Mouse (Mus musculus): ENCODE measurements around the gene Cipc.

Gene Cipc

DNA sequence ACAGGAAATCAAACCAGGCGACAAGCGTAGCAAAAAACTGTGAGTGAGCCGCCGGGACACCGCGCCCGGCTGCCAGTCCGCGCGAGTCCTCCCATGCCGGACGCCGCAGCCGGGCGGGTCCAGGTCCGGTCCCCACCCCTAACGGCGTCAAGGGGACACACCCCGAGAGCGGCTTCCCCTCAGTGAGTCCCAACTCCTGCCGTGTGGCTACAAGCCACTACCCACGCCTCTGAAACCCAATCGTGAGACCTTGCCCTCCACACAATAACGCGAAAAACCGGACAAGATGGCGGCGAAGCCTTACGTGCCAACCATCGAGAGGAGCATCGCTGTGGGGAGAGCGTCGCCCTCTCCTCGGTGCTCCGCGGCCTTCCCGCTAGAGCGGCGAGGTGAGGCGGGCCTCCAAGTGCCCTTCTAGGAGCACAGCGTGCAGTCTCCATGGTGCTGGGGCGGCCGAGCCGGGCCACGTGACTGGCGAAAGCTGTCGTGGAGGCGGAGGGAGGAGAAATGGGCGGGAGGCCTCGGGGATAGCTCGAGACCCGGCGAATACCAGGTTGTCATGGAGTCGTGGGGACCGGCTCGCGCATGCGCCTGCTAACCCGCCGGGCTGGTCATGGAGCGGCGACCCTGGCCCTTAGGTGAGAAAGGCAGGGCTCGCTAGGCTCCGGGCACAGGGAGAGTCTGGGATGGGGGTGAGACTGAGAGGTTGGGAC is at the start of gene Cipc:
Gene Cipc (plus strand): TSS at position 182 of the 713 bp plus-strand sequence.
- peak; percentile 83 for DNase-seq (ENCODE audit: extremely low read depth, low read depth, low spot score)

DNA sequence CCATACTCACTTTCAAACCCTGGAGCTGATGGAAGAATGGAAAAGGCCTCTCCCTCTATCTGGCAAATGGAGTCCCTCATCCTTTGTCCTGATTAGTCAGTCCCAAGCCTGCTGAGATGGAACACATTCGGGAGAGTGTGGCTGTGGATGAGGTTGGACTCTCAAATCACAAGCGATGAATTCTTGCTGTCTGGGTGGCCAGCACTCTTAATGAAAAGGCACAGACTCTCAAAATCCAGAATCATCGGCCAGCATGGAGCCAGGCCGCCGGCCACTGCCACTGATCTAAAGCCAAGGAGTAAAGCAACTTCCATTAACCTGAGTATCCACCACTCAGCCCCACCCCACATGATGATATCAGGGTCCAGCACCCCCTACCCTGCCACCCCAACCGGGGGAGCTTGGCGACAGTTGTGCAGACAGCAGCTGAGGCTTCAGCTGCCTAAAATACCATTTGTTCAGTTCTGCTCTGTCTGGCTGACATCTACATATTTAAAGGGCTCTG is 49.0 kb upstream of the Cipc start:
- no peak for DNase-seq (ENCODE audit: extremely low read depth, low read depth, low spot score)

DNA sequence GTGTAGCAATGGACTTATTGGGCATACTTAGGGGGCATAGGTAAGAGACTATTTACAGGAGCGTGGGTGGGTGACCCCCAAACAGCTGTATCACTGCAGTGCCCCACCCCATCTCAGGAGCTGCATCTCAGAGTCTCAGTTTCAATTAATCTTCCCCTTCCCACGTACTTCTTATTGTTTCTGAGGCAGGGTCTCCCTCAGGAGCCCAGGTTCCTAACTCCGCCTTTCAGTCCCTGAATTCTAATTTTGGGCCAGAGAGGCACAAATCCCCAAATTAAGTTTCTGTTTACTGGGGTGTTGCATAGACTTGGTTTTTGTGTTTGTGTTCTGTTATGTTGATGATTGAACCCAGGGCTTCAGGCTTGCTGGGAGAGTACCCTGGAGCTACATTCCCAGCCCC is 48.4 kb upstream of the Cipc start:
- DNase-seq (ENCODE audit: extremely low read depth, low read depth, low spot score) = no peak

DNA sequence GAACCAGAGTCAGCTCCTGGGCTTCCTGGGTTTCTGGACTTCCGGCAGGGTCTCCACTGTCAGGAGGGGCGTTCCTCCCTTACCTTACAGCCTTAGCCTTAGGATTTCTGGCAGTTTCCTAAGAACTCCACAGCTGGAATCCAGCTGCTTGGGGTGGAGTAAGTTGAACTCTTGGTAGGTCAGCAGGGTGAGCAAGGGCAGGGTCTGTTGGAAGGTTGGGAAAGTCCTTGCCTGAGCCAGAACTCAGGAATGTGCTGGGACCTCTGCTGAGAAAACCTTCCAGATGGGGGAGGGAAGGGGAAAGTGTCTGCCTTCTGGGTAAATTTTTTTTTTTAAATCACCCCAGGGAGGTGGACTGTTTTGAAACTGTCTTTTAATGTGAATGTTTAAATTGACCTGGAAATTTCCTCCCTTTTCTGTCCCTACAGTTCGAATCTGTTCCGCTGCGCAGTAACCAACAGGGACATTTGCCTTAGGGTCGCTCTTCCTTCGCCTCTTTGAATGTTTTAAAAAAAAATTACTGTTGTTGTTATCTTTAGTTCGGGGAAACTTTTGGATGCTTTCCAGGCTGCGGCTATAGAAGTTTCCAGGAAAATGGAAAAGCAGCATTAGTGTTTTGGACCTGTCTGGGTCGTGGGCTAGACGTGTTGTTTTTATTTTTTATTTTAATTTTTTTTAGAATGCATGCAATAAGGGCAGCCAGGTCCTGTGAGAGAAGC is 47.2 kb upstream of the Cipc start:
- DNase-seq (ENCODE audit: extremely low read depth, low read depth, low spot score) = no peak

DNA sequence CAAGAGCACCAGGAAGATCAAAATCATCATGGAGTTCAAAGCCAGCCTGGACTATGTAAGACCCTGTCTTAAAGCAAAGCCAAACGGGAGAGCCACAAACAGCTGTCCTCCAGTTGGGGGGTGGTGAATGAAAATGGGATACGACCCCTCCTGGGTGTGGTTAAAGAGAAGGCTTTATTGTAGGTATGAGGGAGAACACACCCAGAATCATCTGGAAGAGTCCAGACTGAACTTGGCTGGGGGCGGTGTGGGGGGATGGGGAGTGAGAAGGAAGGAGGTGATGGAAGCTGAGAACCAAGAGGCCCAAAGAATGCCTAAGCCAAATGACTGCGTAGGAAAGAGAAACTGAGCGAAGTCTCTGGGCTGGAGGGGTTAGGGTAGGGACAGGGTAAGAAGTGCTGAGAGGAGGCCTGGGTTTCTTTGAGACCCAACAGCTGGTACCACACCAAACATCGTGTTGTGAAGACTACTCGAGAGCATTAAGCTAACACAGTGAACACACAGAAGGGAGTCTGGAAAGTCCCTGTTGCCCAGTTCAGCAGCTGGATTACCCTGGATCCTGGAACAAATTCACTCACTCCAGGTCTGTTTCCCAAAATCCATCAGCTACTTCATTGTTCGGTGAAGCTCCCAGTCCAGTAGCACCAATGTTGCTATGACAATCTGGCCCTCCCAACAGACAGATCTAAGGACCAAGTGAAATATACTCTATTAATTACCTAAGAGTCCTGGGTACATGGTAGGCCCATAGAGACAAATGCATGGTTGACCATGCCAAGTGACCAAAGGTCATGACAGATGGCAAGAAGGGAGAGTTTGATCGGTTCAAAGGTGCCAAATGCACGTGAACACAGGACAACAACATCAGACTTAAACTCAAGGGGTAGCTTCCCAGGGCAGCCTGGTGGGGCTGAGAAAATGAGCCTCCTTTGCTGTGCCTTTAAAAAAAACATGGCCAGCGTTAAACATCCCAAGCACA is 42.7 kb upstream of the Cipc start:
- no peak for DNase-seq (ENCODE audit: extremely low read depth, low read depth, low spot score)

DNA sequence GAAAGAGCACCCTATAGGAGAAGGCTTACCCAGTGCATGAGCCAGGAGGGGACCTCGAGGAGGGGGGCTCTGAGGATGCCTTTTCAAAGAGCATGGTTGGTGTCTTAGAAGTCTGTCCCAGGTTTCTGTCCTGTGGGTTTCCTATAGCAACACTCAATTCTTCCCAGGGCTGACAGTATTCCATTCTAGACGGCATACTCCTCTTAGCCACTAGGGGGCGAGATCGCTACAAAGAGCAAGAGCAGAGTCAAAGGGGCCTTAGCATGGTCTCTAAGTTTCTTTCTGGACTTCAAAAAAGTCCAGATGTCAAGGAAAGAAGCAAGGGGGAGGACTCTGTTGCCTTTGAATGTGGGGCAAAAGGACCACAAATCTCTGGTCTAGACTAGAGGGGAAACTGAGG is 41.6 kb upstream of the Cipc start:
- no peak for DNase-seq (ENCODE audit: extremely low read depth, low read depth, low spot score)

DNA sequence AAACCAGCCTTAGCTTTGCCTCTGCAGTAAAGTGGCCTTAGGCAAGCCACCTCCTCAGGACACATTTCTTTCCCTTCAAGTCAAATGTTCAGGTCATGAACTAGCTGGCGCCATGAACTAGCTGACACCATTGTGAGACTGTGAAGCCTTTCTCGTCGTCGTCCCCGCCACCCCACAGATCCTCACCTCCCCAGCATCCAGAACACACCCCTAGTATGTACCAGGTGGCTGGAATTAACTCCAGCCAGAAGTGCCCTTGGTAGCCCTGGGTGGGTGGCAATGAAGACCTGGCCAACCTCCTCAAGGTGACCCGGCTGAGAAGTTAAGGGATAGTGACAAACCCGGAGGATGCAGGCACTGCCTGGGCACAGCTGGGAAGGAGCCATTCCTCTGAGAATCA is 41.0 kb upstream of the Cipc start:
- DNase-seq (ENCODE audit: extremely low read depth, low read depth, low spot score) = no peak

DNA sequence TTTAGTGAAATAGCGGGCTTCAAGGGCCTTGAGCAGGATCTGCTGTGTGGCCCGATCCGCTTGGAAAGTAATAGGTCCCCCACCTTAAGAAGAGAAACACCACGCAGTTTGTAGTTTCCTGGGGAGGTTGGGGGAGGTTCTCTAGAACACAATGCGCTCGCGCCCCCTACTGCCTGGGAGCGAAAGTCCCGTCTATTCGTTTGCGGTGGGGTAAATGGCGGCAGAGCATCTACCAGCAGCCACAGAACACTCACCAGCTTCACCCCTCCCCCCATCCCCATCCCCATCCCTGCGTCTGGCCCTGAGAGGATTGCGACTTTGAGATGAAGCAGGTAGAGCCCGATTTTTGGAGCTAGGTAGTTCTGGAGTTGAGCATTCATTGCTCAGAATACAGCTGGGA is 40.4 kb upstream of the Cipc start:
- DNase-seq (ENCODE audit: extremely low read depth, low read depth, low spot score) = no peak

DNA sequence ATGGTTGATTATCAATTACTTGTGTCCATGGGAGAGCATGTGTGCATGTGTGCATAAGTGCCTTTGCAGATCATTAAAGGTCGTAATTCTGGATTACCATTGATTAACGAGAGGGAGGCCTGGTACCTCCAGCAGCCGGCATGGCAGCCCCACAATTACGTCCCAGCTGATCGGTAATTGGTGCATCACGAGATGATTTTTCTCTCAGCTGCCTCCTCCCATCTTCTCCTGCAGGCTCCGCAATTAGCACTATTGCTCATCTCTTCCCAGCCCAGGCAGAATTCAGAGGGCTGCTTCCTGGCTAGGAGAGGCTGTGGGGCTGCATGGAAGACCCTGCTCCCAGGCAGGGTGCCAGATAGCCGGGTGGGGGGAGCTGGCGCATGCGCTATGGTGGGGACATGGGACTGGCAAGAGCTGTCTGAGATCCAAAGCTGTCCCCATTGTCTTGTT is 35.3 kb upstream of the Cipc start:
- no peak for DNase-seq (ENCODE audit: extremely low read depth, low read depth, low spot score)

DNA sequence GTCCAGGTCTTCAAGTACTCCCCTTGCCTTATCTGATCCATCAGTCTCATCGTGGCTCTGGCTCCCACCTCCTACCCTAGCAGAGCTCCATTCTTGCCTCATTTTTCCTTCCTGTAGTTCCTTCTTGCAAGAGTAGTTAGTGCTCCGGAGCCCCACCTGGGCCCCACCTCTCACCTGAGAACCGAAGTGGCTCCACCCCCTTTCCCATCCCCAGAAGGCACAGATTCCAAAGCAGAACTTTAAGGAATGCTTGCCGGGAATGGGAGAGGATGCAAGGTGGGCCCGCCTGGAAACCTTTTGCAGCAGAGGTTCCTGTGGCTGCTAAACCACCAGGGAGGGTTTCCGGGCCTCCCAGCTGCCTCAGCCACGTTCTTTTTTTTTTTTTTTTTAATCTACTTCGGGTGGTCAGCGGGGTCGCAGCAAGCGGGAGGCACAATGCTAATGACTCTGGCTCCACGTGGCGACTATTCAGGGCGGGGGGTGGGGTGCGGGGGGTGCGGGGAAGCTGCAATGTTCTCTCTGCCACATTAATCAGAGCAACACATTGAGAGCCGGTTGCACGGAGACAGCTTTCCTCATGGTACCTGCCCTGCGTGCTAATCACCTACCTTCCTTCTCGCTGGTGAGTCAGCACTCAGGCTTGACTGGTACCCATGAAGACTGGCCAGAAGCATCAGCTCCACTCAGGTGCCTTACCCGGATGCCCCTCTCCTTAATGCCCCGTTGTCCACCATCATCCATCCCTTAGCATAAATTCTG is 34.3 kb upstream of the Cipc start:
- DNase-seq (ENCODE audit: extremely low read depth, low read depth, low spot score) = no peak

DNA sequence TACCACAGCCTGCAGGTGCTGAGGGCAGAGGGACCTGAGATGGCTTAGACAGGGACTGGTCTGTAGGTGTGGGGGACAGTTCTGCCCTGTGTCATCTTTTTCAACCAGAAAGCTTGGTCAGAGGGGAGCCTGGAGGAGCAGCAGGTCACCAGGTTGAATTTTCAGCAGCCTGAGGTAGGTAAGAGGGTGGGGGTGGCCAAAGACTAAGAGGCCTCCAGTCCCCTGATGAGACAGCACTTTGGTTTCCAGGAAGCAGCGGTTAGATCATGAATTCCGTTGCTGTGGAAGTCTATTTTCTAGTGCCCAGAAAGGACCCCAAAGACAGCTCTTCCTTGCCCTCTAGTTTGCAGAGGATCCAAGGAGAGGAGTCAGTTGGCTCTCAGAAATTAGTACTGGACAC is 32.5 kb upstream of the Cipc start:
- DNase-seq (ENCODE audit: extremely low read depth, low read depth, low spot score) = no peak

DNA sequence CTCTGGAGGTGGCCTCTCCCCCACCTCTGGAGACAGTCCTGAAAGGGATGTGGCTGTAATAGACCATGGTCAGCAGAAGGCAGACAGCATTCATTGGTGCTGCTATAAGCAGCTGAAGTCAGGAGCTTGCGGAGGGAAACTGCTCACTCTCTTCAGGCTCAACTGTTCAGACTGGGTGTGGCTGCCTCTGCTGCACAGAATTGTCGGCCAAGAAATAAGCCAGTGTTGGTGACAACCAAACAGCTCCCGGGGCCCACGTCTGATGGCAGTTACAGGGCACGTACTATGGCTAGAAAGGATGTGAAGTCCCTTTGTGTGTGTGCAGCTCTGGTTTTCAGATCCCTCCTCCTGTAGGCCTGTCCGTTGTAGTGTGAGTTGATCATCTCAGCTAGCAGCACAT is 32.1 kb upstream of the Cipc start:
- no peak for DNase-seq (ENCODE audit: extremely low read depth, low read depth, low spot score)

DNA sequence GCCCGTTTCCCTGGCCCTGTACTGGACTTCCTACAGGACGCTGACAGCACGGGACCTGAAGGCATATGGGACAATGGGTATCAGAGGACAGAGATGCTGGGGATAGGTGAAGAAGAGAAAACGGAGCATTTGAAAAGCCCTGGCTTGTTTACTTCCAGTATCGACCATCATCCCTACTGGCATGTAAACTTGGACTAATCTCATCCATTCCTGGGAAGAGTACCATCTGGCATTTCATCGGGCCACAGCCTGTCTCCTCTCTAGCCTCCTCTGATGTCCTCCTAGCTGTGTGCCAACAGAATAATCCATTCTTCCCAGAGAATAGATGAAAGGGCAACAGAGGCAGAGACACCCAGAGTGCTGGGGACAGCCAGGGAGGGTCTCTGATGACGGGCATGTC is 31.2 kb upstream of the Cipc start:
- no peak for DNase-seq (ENCODE audit: extremely low read depth, low read depth, low spot score)

DNA sequence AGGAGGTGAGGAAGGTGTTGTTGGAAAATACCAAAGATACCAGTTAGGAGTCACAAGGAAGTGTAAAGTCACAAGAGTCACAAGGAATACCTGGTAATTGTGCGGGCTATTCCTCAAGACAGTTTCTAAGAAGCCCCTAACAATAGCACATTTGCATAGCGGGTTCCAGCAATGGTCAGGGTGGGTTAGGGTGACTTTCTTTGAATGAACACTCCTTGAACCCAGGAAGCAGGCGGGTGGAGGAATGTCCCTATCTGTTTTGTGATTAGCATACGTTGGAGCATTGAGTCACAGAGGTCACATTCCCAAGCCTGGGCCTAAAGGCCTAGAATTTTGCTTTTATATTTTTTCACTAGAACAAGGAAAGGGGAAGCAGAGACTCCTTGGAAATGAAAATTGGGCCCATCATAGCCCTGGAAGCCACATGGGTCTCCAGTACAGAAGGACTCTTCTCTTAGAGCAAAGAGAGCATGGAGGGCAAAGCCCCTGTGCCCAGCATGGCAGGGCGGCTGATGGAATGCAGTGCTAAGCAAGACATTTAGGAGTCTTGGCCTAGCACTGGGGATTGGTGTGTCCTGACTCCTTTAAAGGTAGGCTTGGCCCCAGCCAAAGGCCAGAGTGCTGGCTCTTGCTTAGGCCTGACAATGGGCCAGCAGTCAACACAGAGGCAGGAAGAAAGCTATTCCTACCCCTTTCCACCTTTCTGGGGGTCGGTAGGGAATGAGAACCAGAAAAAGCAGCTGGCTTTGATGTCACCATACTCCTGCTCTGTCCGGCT is 29.9 kb upstream of the Cipc start:
- DNase-seq (ENCODE audit: extremely low read depth, low read depth, low spot score) = no peak

DNA sequence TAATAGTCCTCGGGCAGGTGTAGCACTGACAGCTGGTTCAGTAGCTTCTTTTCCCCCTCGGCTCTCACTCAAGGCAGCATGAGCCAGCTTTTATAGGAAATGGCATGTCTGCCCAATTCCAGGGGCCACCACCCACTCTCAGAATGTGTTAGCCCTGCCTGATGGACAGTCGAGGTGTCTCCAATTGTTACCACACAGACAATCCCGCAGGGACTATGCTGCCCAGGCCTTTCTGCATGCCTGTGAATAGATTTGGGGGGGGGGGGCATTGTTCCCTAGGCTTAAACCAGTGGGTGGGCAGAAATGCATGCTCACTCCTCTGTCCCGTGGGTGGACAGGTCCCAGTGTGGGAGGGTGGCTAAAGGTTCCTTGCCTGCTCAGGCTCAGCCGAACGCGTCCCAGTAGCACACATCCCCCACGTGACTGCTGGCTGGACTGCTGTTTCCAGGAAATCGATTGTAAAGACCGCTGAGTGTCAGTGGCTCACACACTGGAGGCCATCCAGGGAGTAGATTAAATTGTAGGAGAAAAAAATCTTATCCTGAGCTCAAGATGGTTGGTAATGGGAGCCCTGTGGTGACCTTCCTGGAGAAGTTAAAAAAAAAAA is 28.4 kb upstream of the Cipc start:
- no peak for DNase-seq (ENCODE audit: extremely low read depth, low read depth, low spot score)

DNA sequence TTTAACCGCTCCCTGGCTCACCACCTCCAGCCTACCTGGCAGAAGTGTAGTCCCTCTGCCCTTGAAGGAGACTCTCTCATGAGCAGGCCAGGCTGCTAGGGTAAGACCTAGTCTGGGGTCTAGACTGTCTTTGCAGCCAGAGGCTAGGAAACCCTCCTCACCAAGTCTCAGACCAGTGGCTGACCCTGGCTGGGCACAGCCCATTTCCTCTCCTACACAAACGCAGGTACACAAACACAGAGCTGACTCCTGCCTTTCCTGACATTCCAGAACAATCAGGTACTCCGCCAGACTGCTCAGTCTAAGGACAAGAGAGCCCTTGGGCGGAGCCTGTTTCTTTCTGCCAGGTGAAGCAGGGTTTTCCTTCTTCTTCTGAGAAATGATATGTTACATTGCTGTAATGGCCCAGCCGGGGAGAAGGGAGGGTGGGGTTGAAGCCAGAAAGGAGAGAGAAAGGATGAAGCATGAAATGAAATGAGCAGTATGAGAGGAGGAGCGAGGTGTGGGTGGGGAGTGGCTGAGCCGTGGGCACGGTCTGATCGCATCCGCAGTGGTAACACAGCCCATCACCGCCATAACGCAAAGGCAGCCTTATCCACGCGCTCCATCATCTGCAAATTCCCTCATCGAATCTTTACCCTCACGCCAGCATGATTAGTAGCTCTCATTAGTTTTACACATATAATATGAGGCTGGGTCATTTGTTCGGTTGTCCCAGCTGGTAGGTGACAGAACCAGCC is 27.7 kb upstream of the Cipc start:
- peak; percentile 51 for DNase-seq (ENCODE audit: extremely low read depth, low read depth, low spot score)

DNA sequence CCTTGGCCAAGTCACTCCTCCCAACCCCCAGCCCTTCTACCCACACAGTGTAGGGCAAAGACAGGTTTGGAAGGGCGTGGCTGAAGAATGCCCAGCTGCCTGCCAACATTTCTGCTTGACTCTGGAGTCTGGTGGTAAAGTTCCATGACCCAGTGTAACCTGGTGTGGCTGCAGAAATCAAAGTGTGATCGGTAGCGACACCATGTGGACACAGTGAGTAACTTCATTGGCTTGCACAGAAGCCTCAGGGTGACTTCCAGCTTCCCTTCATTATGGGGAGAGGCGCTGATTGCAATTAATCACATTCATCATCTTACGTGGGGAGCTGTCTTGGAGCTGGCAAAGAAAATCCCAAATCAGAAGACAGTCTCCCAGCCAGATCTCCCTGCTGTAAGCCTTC is 23.0 kb upstream of the Cipc start:
- peak; percentile 90 for DNase-seq (ENCODE audit: extremely low read depth, low read depth, low spot score)

DNA sequence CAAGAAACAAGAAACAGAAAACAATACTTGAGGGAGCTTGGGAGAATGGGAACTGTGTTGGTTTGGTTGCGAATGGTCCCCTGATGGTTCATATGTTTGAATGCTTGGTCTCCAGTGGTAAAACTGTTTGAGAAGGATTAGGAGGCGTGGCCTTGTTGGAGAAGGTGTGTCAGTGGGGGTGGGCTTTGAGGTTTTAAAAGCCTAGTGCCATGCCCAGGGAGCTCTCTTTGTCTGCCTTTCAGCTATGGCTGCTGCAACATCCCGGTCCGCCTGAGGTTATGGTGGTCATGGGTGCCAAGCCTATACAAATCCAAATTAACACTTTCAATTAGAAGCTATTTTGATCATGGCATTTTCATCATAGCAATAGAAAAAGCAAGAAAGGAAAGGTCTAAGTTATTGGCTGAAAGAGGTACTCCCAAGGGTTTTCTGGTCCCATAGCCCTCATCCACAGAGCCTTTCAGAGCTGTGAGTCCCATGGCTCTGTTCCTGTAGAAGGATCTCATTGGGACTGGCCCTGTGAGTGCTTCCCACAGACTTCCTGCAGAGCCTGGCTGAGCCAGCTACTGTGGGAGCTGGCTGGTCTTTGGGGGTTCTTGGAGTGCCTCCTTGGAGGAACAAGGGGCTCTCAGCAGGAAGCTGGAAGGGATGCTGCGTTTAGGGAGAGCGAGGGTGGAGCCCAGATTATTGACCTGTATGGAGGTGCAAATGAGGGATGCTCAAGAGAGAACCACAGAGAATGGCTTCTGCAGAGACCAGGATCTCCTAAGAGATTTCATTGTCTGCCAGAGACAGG is 15.7 kb upstream of the Cipc start:
- no peak for DNase-seq (ENCODE audit: extremely low read depth, low read depth, low spot score)
